Mouse (Mus musculus) lung, postnatal 0 days (tissue): Measurements from ENCODE around the gene H1foo.

Experiments
- CTCF ChIP-seq: IDR thresholded peaks from 2 replicates; pipeline ENCODE4 v1.5.1; 2016; ENCODE audit warnings: antibody characterized with exemption, mild to moderate bottlenecking
- EP300 ChIP-seq: IDR thresholded peaks from 2 replicates; pipeline ENCODE4 v1.6.1; 2016; ENCODE audit warnings: antibody characterized with exemption, mild to moderate bottlenecking, control low read depth

DNA sequence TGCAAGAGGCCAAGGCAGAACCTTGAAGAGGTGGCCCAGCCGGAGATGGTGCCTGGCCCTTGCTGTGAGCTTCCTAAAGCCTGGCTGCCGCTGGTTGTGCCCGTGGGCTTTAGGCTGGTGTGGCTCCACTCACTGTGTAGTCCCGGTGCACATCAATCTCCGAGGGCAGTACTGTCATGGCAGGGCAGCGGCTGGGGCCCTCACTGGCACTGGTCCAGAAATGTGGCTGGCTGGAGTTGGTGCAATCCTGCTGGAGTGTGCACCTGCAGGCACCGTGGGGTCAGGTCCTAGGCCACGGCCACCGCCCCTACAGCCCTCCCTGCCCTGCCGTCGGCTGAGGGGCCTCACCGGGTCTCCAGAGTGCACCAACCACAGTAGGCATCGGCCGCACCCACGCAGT is 33.1 kb downstream of the H1foo start:
- TF ChIP-seq CTCF (no peak), EP300 (no peak)
